Mouse (Mus musculus): ENCODE data around the gene Hdgfl2.
A peak's percentile ranks its signal among the peaks of the same experiment; 100 is the strongest.
"Not testable (repeated sequence)": the region's sequence is repeated elsewhere in the genome, so short reads cannot be mapped to it uniquely, and the experiment has no call there.

Hdgfl2 gene

DNA sequence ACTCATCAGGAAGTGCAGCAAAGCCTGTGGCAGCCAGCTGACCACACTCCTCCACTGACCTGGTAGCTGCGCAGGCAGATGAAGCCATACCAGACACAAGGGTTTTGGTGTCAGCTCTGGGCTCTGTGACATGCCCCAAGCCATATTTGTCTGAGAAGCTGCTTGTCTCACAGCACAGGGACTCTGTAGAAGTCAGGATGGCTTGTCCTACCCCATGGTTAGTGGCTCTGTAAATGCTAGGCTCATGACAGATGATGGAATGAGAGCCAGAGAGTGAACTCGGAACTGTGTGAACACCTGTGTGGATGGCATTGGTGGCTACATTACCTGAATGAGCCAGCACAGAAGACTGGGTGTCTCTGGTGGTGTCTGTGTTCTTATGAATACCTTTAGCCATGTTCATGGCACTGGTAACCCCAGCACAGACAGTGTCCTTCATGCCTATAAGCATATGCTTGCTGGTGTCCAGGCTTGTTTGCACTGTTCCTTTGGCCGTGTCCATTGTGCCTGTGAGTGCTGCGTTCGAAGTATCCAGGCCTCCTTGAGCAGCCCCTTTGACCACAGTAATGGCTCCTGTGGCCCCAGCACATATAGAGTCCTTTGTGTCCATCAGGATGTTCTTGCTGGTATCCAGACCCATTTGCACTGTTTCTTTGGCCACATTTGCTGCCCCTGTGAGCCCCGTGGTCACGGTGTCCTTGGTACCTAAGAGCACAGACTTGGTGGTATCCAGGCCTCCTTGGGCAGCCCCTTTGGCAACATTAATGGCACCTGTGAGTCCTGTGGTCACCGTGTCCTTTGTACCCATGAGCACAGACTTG is 24.2 kb downstream of the Hdgfl2 start:
- DNase-seq (ENCODE audit: low read depth, low spot score), result no peak

DNA sequence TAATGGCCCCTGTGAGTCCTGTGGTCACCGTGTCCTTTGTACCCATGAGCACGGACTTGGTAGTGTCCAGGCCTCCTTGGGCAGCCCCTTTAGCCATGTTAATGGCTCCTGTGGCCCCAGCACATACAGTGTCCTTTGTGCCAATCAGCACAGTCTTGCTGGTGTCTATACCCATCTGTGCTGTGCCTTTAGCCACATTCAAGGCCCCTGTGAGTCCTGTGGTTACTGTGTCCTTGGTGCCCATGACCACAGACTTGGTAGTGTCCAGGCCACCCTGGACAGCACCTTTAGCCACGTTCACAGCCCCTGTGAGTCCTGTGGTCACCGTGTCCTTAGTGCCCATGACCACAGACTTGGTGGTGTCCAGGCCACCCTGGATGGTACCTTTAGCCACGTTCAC is 25.4 kb downstream of the Hdgfl2 start:
- DNase-seq (ENCODE audit: low read depth, low spot score), result not testable (repeated sequence)

DNA sequence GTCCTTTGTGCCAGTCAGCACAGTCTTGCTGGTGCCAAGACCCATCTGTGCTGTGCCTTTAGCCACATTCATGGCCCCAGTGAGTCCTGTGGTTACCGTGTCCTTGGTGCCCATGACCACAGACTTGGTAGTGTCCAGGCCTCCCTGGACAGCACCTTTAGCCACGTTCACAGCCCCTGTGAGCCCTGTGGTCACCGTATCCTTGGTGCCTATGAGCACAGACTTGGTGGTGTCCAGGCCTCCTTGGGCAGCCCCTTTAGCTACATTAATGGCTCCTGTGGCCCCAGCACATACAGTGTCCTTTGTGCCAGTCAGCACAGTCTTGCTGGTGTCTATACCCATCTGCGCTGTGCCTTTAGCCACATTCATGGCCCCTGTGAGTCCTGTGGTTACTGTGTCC is 27.0 kb downstream of the Hdgfl2 start:
- DNase-seq (ENCODE audit: low read depth, low spot score), result not testable (repeated sequence)

DNA sequence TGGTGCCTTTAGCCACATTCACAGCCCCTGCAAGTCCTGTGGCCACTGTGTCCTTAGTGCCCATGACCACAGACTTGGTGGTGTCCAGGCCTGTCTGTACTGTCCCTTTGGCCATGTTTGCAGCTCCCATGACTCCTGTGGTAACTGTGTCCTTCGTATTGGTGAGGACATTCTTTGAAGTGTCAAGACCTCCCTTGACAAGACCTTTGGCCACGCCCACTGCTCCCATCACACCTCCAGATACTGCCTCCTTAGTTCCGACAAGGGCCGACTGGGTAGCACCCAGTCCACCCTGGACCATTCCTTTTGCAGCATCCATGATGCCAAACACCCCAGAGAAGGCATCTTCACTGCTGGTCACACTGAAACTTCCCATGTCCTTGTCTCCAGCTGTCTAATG is 27.5 kb downstream of the Hdgfl2 start:
- no peak for DNase-seq (ENCODE audit: low read depth, low spot score)

DNA sequence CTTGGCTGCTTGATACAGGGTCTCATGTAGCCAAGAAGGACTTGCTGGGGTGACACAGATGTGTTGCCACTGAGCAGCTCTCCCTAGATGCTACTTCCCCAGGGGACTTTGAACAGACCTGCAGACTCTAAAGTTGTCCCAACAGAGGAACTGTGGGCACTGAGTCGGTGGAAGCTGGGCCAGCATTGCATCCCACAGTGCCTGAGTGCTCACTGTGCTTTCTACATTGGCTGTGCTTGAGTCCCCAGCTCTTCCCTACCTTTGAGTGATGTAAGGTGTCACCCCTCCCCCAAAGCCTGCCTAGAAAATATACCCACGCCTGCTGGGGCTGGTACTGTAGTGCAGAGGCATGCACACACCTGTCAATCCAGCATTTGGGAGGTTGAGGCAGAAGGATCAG is 28.3 kb downstream of the Hdgfl2 start:
- DNase-seq (ENCODE audit: low read depth, low spot score), result no peak

DNA sequence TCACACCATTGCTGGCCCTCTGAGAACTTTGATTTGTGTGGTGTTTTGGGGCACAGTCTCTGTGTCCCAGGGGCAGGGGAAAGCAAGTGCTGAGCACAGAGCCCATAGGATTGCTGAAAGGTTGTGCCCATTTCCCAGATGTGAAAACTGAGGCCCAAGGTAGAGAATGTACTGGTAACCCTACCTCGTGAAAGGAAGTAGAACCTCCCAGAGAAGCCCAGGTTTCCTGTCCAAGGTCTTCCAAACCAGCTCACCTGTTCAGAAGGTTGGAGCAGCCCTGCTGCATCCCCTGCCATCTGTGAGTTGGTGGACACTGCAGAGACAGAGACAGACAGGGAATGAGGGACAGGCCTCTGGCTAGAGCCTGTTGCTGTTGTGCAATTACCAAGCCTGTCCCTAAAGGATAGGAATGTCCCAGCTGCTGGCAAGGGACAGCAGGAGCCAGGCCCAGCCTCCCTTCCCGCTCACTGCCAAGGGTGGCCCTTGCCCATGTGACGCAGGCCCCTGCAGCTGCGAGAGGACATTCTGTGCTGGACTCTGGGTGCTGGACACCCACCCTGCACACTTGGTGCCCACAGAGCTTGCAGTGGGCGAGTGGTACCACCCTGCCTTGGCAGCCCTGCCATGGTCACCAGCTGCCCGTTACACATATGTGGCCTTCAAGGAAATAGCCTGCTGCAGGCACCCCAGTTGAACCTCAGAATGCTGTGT is 29.1 kb downstream of the Hdgfl2 start:
- DNase-seq (ENCODE audit: low read depth, low spot score), result no peak

DNA sequence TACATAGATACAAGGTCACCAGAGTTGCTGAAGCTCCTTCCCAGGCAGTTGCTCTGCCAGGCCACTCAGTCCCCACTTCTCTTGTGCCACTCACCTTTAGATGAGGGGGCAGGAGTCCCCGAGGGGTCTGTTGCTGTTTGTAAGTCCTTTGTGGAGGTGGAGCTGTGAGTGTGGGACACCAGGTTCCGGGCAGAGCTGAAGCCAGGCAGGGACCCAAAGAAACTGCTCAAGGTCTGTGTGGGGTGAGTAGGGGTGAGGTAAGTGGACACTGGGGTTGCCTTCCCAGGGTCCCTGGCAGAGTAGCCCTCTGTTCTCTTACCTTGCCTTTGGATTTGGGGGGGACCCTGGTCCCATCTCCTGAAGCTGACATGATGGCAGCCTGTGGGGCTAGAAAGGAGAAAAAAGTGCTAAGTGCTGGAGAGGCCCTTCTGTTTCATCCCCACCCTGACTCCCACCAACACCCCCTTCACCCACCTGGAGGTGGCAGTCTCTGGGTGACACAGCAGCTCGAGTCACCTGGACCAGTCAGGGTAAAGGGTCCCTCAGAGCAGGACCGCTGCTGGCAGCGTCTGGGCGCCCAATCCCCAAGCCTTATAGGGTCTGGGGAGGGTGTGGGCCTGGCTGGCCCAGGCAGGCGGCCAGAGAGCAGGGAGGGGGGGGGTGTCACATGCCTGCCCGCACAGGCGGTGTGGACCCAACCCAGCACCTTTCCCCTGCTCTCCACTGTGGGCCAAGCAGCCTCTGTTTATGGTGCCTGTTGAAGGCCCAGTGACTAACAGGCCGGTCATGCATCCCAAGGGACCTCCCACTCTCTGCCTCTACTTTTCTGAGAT is 30.0 kb downstream of the Hdgfl2 start, which contains the start of gene Plin4:
TSS of gene Plin4 (minus strand) at position 585 of the 833 bp plus-strand sequence.
- DNase-seq (ENCODE audit: low read depth, low spot score), result no peak

DNA sequence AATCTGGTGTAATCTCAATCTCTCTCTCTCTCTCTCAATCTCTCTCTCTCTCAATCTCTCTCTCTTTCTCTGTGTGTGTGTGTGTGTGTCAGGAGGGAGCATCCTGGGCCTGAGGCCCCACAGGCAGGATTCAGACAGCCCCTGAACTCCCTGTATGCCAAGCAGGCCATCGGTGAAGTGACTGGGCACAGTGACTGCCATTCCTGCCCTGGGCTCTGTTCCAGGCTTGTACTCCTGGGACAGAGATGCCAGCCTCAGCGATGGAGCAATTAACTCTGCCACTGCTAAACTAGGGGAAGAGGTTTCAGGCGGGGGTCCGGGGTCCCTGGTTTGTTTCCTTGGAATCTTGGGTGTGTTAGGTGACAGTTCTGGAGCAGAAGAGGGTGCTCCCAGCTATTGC is 31.1 kb downstream of the Hdgfl2 start:
- DNase-seq (ENCODE audit: low read depth, low spot score), result no peak

DNA sequence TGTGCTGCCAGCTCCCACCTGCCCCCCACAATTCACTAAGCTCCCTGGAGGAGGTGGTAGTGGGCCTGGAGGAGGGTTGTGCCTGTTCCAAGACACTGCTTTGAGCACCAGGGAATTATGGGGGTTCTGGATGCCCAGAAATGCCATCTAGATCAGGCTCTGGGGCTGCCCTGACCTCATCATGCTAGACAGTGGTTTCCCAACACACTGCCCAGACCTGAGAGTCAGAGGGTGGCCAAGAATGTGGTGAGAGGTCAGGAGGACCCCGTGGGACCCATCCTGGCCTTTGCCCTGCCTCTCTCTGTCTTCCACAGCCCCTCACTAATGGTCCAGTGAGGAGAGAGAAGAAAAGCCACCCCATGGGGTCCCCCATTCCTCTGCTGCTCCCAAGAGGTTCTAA is 31.6 kb downstream of the Hdgfl2 start:
- DNase-seq (ENCODE audit: low read depth, low spot score), result no peak

DNA sequence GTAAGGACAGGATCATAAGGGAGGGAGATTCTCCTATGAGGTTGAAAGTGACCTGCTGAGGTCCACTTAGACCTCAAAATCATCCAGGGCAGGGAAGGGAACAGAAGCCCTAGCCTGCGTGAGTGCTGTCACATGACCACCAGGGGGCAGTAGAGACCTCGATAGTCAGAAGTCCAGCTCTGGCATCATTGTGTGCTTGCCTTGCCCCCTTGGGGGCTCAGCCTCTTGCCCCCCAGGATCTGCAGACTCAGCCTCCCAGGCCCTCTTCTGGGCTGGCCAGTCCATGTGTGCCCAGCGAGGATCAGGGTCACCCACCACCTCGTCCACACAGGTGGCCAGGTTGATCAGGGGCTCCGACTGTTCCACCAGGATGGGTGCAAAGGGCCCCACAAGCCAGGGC is 32.4 kb downstream of the Hdgfl2 start:
- DNase-seq (ENCODE audit: low read depth, low spot score), result peak; percentile 76

DNA sequence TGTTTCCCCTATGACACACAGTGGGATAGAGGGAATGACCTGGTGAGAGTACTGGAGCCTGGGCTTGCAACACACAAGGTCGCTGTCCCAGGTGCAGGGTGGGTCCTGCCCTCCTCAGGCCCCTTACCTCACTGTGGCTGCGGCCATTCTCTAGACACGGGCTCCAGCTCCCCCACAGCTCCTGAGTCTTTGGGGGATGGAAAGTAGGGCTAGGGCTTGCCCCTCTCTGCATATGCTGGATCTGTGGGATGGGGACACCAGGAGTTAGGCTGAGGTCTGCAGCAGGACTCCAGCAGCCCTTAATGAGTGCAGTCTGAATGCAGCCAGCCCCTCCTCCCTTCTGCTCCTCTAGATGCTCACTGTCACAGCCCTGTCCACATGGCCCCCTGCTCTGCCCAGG is 33.3 kb downstream of the Hdgfl2 start:
- DNase-seq (ENCODE audit: low read depth, low spot score), result no peak

DNA sequence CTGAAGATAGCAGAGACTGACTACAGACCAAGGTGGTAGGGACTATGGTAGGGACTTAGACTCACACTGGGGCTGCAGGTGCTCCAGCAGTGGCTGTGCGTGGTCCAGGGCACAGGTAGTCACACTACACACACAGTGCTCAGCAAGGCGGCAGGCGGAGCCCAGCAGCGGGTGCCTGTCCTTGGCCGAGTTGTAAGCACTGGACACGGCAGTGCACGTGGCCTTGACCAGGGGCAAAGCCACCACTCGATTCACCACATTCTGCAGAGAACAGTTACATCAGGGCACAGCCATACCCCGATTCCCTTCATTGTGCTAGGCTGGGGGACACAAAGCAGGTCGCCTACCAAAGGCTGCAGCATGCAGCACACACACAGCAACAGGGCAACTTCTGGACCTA is 36.8 kb downstream of the Hdgfl2 start:
- DNase-seq (ENCODE audit: low read depth, low spot score), result no peak

DNA sequence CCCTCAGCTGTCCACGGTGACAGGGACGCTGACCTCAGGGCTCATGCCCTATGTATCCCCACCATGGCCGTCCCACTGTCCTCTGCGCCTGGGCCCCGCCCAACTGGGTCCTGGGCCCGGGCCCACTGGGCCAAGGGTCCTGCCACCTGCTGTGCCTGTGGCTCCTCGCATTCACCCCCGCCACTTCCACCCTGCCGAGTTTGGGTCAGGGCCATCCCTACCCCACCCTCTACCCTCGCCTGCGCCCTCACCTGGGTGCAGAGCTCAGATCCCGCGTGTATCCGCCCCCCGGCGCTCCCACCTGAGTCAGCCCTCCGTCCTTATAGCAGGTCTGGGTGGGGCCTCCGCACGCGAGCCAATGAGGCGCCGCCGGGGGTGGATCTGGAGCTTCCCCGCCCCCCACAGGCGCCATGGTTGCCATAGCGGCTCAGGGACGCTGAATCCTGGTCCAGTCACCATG is 37.8 kb downstream of the Hdgfl2 start, which contains the start of gene Plin5:
TSS of gene Plin5 (minus strand) at position 346 of the 460 bp plus-strand sequence.
- peak; percentile 69 for DNase-seq (ENCODE audit: low read depth, low spot score)

DNA sequence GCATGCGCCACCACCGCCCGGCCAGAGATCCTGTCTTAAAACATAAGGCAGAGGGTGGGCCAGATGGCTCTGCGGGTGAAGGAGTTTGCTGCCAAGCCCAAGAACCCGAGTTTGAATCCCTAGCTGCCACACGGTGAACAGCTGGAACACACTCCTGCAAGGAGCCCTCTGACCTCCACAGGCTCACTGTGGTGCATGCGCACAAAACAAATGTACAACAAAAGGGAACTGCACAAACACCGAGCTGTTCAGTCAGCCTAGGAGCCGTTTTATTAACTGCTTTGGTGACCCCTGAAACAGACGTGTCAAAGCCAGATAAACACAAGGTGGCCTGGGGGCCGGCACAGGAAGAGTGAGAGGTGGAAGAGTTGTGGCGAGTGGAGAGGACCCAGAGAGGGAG is 40.0 kb downstream of the Hdgfl2 start:
- no peak for DNase-seq (ENCODE audit: low read depth, low spot score)

DNA sequence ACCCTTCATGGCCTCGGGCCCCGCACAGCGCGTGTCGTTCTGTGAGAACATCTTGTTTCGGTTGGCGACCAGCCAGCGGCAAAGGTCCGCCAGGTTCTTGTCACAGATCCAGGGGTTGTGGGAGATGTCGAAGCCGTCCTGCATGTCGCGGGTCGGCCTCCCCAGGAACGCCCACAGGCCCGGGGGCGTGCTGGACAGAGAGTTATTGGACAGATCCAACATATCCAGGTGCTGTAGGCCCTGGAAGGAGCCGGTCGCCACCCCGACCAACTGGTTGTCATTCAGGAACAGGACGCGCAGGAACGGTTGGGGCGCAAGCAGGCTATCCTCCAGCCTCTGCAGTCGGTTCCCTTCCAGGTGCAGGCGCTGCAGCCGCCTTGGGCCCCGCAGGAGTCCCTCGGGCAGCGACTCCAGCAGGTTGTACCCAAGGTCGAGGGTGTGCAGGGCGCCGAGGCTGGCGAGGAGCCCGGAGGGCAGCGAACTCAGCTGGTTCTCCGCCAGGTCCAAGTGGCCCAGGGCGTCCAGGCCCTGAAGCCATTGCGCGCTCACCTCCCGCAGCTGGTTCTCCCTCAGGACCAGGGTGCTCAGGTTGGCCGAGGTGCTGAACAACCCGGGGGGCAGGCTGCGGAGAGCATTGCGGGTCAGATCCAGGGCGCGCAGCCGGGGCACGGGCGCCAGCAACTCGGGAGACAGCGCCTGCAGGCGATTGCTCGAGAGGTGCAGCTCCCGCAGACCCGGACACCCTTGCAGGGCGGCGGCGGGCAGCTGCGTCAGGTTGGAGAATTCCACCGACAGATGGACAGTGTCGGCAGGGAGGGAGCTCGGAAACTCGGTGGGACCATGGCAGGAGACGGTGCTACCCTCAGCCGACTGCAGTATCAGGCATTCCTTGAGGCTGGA is 40.8 kb downstream of the Hdgfl2 start:
- no peak for DNase-seq (ENCODE audit: low read depth, low spot score)

DNA sequence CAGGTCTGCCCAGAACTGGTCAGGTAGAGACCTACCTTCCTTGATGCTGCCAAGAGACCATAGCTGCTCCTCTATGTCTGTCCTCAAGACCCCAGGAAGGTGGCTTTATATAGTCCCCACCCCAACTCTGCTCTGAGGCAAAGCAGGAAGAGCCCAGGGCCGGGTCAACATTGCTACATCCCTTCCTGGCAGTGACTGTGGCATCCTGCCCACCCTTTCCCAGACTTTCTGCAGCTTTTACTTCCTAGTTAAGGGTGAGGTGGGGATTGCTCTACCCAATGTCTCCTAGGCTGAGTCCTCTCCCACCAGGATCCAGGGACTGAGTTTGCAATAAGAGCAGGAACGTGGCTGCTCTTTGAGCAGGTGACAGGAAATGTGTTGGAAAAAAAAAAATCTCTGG is 42.4 kb downstream of the Hdgfl2 start, which contains the start of gene Lrg1:
TSS of gene Lrg1 (minus strand) at position 176 of the 400 bp plus-strand sequence.
- no peak for DNase-seq (ENCODE audit: low read depth, low spot score)

DNA sequence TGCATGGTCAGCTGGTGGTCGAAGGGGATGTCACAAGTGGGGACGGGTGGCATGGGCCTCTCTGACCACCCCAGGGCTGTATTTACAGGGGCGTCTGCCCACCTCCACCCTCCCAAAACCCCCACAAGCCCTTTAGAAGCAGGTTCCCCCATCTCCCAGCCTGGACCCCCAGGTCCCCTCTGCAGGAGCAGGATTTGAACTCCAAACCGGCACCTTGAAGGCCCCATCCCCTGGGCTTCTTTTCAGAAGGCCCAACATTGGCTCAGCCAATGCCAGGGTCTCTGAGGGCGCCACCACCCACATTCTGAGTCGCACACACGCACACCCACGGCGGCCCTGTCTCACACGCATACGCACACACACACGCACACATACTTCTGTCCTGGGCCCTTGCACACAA is 43.7 kb downstream of the Hdgfl2 start:
- DNase-seq (ENCODE audit: low read depth, low spot score), result no peak

DNA sequence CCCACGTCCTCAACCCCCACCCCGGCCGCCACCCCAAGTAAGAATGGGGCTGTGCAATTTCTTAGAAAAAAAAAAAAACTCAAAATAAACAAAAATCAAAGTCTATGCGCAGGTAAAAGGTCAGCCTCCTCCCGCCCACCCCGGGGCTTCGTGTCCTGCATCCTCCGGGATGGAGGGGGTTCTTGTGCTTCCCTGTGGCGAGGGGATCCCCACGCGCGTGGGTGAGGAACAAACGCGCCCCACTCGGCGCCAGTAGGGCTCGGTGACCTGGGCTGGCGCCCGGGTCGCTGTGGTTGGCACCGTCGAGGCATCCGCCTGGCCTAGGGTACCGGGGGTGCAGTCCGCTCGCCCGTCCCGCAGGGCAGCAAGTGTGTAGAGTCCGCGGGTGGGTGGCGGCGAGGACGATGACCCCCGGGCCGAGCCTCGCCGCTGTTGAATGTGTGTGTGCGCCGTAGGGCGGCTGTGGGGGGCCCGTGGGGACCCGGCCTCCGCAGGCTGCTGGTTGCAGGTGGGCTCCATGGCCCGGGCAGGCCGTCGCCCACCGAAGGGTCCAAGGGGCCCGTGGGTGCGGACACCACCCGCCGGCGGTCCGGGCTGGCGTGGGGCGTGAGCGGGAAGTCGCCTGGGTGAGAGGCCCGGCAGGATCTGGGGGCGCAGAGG is 44.4 kb downstream of the Hdgfl2 start:
- DNase-seq (ENCODE audit: low read depth, low spot score), result no peak

DNA sequence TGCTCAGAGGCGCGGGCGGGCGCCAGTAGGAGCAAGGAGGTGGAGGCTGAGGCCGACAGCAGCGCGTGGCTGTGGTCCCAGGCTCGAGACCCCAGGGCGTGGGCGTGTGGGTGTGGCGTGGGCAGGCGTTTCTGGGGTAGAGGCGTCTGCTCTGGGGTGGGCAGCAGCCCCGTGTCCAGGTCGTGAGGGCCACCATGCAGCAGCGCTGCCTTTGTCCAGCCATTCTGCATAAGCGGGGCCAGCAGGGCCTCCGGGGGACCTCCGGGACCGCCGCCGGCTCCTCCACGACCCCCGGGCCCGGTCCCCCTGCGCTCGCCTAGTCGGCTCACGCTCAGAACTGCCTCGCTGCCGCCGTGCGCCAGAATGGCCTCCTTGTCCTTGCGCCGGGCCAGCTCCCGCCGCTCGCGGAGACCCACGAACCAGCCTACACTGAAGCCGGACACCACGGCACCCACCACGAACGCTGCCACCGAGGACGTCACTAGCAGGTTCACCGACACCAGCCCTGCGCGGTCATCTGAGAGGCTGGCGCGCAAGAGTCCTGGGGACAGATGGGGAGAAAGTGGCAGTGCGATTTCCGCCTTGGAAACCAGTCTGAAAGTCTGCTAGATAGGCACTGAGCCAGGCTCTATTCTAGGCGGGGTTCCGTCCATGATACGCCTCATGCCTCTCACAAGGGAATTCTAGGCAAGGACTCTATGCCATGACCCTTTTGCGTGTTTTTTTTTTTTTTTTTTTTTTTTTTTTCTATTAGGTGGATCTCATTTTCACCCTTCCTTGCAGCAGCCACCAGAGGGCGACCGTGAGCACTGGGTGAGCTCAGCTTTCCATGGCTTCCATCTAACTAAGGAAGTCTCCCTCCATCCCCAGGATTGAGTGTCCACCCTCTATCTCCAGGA is 45.2 kb downstream of the Hdgfl2 start:
- peak; percentile 84 for DNase-seq (ENCODE audit: low read depth, low spot score)
